Mouse (Mus musculus) layer of hippocampus, adult 9-11 months (tissue): ENCODE results near the gene Mapk8ip1.

Experiments used
- DNase-seq: peaks from one replicate; pipeline ENCODE4 v3.0.0; 2022

The Mapk8ip1 gene

DNA sequence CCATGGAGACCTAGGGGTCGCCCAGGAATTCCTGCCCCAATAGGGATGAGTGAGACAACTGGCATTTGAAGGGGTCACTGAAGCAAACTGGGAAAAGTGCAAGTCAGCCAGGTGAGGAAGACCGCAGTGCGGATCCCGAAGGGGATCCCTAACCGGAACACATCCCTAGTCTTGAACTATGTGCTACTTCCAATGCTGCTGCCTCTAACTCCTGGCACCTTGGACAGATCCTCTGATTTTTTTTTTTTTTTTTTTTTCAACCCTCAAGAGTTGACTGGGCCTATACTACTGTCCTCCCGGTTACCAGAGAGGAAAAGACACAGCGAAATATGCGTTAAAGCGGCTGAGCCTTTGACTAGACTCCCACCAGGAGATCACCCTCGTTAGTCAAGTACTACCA, 11.4 kb downstream of the Mapk8ip1 start:
- no peak for DNase-seq

DNA sequence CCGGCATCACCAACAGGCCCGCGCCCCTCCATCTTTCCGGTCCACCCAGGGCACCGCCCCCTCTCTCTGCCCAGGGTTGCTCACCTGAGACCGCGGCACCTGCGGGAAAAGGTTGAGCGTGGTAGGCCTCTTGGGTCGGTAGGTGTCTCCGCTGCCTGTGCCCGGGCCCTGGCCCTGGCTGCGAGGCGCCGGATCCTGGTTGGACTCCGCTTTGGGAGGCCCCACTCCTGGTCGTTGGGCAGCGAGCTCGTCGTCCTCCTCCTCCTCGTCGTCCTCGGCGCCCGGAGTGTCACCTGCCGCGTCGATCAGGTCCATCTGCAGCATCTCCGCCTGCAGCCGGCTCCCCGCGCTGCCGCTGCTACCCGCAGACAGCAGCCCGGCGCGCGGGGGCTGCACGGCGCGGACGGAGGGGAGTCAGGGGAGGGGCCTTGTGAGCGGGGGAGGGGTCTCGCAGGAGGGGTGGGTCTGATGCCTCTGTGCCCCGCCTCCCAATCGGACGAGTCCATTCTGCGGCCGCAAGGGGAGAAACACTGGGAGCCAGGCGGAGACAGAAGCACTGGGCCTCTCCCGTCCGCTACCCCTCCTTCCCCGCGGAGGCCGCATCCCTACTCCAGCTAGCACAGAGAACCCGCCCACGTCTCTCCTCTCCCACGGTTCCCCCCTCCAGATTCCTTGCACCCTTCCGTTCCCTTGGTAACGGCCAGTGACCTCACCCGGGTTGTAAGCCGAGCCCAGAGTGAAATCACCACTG, 12.0 kb downstream of the Mapk8ip1 start:
- DNase-seq = peak; percentile 98

DNA sequence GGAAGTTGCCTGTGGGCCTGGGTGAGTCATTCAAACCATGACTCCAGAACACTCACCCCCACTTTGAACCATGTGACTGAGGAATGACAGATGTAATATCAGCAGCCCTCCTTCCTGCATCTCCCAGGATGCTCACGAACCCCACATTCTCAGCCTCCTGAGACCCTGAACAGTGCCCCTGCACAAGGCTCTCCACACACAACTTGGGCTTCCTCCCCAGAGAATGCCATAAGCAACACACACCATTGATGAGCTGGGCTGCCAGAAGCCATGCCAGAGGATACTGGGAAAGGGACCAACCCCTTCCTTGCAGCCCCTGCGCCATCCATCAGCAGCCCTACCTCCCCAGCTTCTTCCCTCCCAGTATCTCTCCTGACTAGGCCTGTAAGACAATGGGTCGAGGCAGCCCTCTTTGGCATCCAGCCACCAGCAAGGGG, 13.0 kb downstream of the Mapk8ip1 start:
- peak; percentile 56 for DNase-seq

DNA sequence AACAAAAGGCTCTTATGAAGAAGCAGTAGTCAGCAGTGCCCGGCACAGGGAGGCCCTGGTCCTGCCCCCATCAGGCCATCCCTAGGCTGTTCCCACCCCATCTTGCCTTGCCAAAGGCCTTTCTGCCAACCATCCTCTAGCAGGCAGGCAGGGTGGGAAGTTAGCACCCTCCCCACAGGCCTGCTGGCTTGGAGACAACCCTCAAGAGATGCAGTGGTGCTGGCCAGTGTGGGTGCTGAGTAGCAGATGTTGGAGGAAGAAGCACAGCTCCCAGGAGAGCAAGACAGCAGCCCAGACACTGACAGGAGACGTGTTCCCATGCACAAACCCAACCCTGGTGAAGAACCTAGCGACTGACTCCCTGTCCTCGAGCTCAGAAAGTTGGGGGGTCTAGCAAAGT, 13.4 kb downstream of the Mapk8ip1 start:
- DNase-seq = peak; percentile 89

DNA sequence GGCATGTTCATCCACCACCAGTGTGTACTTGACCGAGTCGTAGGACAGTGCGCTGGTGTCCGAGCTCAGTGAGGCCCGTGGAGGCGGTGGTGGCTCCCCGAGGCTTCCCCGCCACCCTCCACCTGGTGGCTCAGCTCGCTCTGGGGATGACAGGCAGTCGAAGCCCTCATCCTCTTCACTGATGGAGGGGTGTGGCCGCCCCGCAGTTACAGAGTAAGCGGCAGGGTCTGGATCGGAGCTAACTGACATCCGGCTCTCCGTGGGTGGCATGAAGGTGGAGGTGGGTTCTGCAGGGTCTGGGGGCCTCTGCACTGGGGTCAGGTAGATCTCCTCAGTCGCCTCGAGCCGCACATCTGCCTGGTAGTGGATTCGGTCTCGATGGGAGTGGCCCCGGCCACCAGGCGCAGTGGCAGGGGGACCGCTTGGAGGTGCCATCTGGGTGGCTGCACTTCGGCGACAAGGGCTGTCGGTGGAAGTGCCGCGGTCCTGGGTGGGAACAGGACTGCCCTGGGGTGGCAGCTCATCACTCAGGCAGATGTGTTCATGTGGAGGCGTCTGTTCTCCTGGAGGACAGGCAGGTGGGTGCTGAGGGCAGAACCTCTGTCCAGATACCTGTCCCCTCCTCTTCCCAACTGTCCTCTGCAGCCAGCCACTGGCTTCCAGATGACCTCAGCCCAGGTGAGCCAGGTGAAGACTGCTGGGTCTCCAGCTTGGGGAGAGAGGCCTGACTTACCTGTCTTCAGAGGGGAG, 14.1 kb downstream of the Mapk8ip1 start:
- DNase-seq = no peak

DNA sequence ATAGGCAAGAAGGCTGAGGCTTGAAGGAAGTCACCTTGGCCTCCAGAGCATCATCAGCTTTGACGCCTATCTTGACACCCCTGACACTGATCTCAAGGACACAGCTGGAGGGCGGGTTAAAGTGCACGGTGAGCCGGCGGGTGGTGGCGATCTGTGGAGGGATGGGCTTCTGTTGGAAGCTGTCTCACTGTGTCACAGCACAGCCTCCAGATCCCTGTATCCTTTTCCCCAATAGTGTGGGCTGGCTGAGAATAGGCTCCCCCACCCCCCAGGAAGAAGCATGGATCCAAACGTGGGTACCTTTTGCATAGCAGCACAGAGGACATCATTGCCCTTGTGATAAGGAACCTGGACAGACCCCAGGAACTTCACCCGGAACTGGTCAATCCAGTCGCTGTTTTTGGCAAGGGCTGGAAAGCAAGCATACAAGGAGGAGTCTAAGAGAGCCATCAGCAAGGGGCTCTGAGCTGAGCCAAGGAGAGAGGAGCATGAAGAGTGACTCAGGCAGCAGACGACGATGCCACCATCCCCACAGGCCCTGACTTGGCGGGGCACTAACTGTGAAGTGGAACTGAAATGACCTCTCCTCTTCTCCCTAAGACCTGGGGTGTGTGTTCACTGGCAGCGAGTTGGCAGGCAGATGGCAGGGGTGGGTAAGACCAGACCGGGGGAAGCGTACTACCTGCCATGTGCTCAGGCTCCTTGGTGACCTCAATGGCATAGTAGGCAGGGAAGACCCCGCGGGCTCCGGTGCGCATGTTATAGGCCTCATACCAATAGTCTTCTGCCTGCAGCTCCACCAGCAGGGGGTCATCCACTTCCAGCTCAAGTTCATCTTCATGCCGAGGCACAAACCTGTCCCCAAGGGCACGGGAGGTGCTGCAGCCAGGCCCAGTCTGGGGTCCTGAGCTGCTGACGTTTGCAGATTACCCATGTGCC, 15.7 kb downstream of the Mapk8ip1 start:
- no peak for DNase-seq

DNA sequence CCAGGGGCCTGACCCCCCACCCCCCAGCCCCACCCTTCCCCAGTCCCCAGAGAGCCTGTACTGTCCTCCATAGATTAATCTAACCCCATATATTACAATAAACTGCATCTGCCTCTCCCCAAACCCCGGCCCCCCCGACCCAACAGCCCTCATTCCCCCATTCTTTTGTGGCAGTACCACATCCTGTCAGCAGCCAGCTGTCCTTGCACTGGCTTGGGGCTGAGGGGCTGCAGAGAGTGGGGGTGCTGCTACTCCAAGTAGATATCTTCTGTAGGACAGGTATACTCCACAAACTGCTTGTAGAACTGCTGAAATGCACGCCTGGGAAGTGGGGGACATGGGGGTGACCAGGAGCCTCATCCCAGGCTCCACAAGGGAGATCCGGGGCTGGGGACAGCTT, 17.0 kb downstream of the Mapk8ip1 start:
- DNase-seq = no peak

DNA sequence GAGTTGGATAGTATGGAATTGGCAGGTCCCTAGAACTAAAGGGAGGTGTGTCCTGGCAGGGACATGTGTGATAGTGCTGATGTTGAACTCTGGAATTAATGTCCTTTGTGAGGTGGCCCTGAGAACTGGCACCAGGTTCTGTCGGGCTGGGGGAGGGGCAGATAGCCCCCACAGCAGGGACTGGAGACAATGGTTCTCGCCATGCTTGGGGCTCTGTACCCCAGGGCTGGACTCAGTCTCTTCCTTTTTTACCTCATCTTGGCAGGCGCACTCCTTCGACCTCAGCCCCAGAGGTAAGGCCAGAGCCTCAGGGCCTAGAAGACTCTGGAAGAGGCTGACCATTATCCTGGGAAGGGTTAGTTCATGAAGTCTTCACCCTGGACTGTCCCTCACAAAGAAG, 18.3 kb downstream of the Mapk8ip1 start:
- no peak for DNase-seq

DNA sequence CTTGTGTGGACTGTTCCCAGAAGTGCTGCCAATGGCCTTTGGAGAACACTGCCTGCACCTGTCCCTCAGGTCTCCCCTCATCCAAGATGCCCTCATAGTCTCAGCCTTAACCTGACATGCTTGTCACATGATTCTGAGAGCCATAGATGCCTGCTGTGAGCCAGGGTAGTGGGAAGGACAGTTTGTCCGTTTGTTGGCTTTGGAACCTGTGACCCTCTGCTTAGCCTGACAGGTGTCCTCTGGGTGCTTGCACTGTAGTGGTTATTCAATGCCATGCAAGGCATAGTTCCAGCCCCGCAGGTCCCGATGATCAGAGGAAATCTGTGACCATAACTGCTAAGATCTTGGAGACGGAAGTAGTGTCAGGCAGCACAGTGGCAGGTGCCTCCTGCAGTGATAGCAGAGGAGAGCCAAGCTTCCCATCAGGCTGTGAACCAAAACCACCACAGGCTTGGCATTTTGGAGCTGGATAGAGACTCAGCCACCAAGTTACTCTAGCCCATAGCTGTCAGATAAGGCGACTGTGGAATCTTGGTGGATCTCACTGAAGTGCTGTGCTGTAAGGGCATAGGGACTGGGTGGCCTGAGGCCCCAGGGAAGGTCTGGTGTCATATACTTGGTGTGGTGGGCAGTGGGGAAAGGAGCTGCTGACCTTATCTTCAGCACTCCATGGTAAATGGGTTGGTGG, 19.0 kb downstream of the Mapk8ip1 start, which contains the start of gene 1700029I15Rik:
Gene 1700029I15Rik (plus strand): TSS at position 638 of the 688 bp plus-strand sequence.
- no peak for DNase-seq

DNA sequence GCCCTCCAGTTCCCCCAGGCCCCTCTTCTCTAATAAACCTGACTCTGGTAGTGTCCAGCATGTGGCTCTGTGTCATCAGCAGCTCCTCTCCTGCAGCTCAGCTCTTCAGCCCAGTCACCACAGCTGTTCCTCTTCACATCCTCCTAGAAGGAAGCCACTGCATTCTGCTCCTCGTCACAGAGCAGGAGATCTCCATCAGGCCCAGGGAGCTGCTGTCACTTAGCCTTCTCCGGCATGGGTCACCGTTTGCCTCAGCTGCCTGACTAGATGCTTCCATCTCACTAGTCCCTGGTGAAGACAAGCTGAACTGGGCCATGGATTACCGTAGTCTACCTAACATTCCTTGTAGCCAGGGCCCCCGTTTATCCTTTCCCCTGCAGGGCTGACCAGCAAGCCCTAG, 19.9 kb downstream of the Mapk8ip1 start:
- no peak for DNase-seq

DNA sequence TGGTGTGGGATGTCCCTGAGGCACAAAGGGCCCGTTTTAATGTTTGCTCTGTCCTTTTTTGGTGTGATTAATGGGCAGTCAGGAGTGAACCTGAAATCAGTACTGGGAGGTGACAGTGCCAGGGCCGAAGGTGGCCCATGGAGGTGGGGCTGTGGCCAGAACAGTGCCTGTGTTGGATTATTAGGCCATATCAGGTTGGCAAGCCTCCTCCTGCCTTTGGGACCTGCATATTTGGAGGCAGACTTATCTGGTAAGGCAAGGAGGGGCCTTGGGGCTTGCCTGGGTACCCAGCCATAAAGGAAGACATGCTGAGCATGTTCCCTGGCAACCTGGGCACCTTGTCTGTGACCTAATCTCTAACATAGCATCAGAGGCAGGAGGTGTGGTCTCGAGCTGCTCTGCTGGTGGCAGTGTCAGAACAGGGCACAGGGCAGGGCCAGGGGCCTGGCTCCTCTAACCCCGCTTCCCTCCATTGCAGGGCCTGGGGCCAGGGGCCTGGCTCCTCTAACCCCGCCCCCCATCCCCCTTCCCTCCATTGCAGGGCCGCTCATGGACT, 20.5 kb downstream of the Mapk8ip1 start:
- no peak for DNase-seq

DNA sequence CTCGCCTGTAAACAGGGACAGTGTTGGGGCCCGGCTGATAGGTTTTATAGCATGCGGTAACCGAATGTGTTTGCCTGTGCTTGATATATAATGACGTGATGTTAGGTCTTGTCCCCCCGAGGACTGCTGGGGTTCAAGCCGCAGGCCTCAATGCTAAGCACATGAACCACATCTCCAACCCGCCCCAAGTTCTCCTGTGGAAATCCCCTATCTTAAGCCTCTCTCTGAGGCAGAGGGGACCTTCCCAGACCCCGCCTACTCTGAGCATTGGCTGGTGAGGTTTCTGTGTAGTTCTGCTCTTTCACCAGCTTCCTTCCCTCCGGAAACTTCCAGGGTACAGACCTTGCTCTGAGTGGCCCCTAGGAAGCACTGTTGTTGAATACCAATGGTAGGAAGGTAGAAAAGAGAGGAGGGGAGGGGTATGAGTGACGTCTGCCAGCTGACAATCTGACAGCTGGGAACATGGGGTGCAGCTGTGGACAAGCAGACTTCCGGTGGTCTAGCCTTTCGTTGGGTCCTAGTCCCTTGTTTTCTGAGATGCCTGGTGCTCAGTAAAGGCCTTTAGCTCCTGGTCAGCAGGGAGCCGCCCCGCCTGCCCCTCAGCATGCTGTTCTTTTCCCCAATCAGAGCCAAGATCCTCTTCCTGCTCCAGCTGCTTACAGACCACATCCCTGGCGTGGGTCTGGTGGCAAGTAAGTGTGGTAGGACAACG, 21.1 kb downstream of the Mapk8ip1 start:
- DNase-seq = no peak

DNA sequence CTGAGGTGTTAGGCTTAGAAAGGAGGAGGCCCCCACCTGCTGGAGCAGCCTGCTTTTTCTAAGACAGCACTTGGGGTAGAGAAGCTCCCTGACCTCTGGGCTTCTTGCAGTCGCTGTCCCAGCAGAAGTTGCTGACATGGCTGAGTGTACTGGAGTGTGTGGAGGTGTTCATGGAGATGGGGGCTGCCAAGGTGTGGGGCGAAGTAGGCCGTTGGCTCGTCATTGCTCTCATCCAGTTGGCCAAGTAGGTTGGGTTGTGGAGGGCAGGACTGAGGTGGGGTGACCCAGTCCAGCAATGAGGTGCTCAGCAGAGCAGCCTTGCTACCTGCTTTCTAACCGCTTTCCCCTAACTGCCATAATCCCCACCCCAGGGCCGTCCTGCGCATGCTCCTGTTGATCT, 23.7 kb downstream of the Mapk8ip1 start:
- DNase-seq = no peak

DNA sequence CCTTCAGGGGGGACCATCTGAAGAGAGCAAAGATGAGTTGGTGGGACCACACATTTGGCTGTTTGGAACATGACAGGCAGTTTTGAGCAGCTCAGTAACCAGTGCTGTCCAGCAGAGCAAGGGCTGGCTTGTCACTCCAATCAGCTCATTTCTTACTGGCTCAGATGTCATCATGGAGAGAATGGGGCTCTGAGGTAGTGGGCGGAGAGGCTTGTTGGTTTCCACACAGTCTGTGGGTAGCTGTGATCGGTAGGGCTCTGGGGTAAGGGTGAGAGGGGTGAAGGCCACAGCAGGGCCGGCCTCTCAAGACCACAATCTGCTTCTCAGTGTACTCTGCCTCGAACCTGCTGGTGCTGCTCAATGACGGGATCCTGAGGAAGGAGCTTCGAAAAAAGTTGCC, 24.8 kb downstream of the Mapk8ip1 start:
- no peak for DNase-seq

DNA sequence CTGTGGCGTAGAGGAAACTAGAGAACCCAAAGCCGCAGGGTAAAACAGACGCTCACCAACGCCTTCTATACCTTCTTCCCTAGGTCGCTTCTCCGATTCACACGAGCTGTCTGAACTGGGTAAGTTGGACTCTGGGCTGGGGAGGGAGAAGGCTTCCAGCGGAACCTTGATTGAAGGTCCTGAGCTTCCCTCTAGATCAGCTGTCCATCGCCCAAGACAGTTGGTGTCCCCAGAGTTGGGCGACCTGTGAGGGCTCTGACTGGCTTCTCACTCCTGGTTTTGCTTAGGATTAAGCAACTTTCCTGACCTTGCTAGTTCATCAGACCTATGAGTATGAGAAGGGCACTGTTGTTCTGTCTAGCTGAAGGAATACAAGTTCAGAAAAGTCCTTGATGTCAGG, 25.3 kb downstream of the Mapk8ip1 start:
- DNase-seq = no peak

DNA sequence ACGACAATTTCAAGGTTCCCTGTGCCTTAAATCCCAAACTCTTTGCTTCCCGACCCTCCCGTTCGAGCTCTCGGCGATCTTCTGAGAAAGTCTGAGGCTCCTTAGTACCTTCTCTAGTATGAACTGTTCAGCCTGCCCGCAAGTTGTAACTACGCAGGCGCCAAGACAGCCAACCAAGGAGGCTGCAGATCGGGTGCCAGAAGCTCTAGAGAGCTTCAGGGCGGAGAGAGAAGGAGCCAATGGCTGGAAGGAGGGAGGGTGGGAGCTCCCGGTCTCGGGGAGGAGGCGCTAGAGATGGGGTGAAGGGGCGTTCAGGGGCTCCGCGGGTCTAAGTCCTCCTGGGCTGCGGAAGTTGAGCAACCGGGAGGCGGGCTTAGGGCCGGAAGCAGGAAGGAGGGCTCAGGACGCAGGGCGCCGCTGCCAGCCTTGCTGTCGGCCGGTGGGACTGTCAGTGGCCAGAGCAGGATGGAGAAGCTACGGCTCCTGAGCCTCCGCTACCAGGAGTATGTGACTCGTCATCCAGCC, 25.9 kb downstream of the Mapk8ip1 start:
- peak; percentile 98 for DNase-seq

DNA sequence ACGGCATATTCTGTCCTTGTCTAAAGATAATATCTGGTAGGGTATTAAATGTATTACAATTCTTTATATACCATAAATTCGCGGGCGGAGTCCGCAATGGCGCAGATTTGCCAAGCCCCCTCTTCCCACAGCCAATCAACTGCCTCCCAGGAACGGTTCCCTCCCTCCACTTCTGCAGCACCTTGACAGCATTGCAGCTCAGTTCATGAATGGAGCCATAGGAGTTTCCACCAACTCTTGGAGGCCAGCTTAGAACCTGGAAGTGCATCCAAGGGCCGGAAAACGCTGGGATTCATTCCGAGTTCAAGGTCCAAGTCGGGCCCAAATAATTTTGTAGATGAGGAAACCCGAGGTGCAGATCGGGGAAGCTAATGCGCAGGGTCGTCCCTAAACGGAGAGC, 26.5 kb downstream of the Mapk8ip1 start, which contains the start of the genes Pex16 and Large2:
Gene Pex16 (plus strand): TSS at position 163 of the 400 bp plus-strand sequence.
Gene Large2 (minus strand): TSS at position 356 of the 400 bp plus-strand sequence.
- no peak for DNase-seq

DNA sequence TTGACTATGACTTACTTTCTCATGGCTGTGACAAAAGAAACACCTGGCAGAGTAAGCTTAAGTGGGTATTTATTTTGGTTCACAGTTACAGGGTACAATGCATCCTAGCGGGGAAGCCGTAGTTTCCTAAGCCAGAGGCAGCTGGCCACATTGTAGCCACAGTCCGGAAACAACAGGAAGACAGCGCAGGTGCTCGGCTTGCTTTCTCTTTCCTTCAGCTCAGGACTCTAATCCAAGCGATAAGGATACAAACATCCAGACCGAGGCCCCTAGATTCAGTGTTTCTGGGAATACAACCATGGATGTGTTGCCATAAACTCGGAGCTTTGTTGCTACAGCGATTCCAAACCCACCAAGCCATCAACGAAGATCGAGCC, 27.6 kb downstream of the Mapk8ip1 start:
- DNase-seq = no peak

DNA sequence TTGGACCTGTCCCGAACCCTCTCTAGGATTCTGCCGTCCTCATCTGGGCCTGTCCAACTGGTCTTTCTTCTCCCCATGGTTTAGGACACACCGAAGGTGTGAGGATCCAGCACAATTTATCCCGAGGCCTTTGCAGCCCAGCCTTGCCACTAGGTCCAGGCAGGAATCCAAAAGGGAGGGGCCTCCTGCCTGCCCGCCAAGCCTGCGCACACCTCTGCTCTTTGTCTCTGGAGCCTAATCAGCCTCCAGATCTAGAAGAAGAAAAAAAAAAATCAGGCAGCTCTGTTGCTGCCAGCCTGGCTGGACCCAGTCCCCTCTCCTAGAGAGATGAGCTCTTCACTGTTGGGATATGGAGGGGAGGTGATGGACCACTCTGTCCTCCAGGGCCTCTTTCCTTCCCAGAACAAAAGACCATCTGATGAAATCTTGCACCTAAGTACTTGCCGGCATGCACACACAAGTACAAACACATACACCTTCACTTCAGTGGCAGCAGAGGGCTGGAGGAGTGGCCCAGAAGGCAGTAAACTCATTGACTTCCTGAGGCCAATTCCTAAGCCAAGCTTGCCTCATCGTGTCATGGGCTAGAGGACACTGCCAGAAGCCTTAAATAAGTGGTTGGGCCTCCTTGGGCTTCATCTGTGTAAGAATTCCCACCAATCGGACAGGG, 28.2 kb downstream of the Mapk8ip1 start:
- DNase-seq = no peak

DNA sequence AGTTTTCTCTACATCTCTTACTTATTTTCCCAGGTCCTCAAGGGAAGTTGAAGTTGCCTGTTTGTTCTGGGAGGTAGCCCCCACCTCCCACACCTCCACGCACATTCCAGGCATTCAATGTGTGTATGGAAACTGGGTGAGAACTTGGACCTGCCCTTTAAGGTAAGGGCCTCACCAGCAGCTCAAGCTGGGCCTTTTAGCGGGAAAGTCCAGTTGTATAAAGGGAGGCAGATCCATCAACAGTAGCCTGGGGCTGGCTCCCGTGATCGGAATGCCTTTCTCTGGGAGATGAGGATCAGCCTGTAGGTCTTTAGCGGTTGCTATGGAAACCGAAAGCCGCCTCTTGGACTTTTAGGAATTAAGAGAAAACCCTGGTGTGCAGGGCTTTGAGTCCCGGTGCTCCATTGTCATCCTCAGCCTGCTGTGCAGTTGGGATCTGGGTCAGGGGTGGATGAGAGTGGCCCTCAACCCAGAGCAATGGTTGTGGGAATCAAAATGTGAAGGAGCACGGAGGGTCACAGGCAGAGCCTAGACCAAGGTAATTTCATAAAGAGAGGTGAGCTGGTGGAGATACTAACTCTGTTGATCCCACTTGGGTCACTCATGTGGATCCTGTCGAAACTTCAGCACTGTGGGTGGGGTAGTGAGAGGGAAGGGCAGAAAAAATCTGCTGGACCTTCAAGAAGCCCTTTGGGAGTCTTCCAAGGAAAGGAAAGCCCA, 28.9 kb downstream of the Mapk8ip1 start:
- no peak for DNase-seq
